Mouse (Mus musculus): Measurements from ENCODE around the gene Ehd1. TPM values are rescaled to one million over a fixed set of nuclear protein-coding genes. Genes with fewer than 3 reads are reported as not detected.

Ehd1 gene
- total RNA-seq, 2 experiments from 2014 or later, result 104 to 106 TPM

Small RNA genes within 50 kb of the gene (microRNA-seq; reads per million reads assigned to microRNA genes)
- gene Mir192 (209 reads per million, percentile 54 among the genes with 10 or more reads in this experiment), gene Mir194-2 (370 reads per million, percentile 62 among the genes with 10 or more reads in this experiment), gene Mir6989 (1.4 reads per million)

Other genes starting within 250 kb of the Ehd1 start
- 10 to 100 TPM; 40.5 to 43.7 TPM for gene Syvn1, start 230.1 kb upstream of the Ehd1 start, total RNA-seq (2021)
- gene Mrpl49, start 218.9 kb upstream of the Ehd1 start, total RNA-seq (2021), result 10 to 100 TPM; 58.2 to 59.4 TPM
- 1,000 to 10,000 TPM; 1,154 to 1,182 TPM for gene Fau, start 218.9 kb upstream of the Ehd1 start, total RNA-seq (2021)
- 10 to 100 TPM; 21.6 to 26.1 TPM for gene Znhit2, start 215.5 kb upstream of the Ehd1 start, total RNA-seq (2021)
- 10 to 100 TPM; 14.3 to 15.9 TPM for gene Tm7sf2, start 208.4 kb upstream of the Ehd1 start, total RNA-seq (2021)
- gene Vps51, start 199.5 kb upstream of the Ehd1 start, total RNA-seq (2021), result 10 to 100 TPM; 45.1 to 61.3 TPM
- gene Tmem262, start 196.7 kb upstream of the Ehd1 start, total RNA-seq (2021), result not detected
- not detected for gene Gm28374, start 194.5 kb upstream of the Ehd1 start, total RNA-seq (2021)
- gene Zfpl1, start 191.8 kb upstream of the Ehd1 start, total RNA-seq (2021), result 10 to 100 TPM; 33.5 to 33.6 TPM
- gene Cdca5, start 191.7 kb upstream of the Ehd1 start, total RNA-seq (2021), result 1 to 10 TPM; 7.0 to 7.1 TPM
- gene AC131692.1, start 182.3 kb upstream of the Ehd1 start, total RNA-seq (2021), result under 1 TPM in 1 of 2 experiments, not detected in 1; 0.82 TPM
- gene Naaladl1, start 170.9 kb upstream of the Ehd1 start, total RNA-seq (2021), result under 1 TPM; 0.24 to 0.30 TPM
- gene Sac3d1, start 158.1 kb upstream of the Ehd1 start, total RNA-seq (2021), result 10 to 100 TPM; 15.9 to 17.2 TPM
- gene Snx15, start 148.4 kb upstream of the Ehd1 start, total RNA-seq (2021), result 10 to 100 TPM; 19.6 to 21.8 TPM
- gene Batf2, start 135.7 kb upstream of the Ehd1 start, total RNA-seq (2021), result 1 to 10 TPM in 1 of 2 experiments, under 1 TPM in 1; 0.57 to 1.6 TPM
- gene Arl2, start 135.2 kb upstream of the Ehd1 start, total RNA-seq (2021), result 10 to 100 TPM; 63.1 to 63.7 TPM
- gene Majin, start 92.3 kb upstream of the Ehd1 start, total RNA-seq (2021), result under 1 TPM; 0.72 to 0.79 TPM
- gene Gpha2, start 50.3 kb upstream of the Ehd1 start, total RNA-seq (2021), result 10 to 100 TPM; 16.9 to 18.2 TPM
- 10 to 100 TPM; 52.9 to 56.9 TPM for gene Ppp2r5b, start 40.9 kb upstream of the Ehd1 start, total RNA-seq (2021)
- gene Atg2a, start 35.1 kb upstream of the Ehd1 start, total RNA-seq (2021), result 10 to 100 TPM; 25.0 to 30.2 TPM
- gene Cdc42bpg, start 29.7 kb downstream of the Ehd1 start, total RNA-seq (2021), result 10 to 100 TPM; 10.3 to 11.6 TPM
- gene Men1, start 58.3 kb downstream of the Ehd1 start, total RNA-seq (2021), result 10 to 100 TPM; 37.1 to 38.7 TPM
- 10 to 100 TPM; 35.9 to 54.6 TPM for gene Map4k2, start 64.4 kb downstream of the Ehd1 start, total RNA-seq (2021)
- 100 to 1,000 TPM; 166 to 186 TPM for gene Sf1, start 87.0 kb downstream of the Ehd1 start, total RNA-seq (2021)
- 100 to 1,000 TPM in 1 of 2 experiments, 10 to 100 TPM in 1; 92.0 to 223 TPM for gene Pygm, start 107.7 kb downstream of the Ehd1 start, total RNA-seq (2021)
- gene Rasgrp2, start 122.6 kb downstream of the Ehd1 start, total RNA-seq (2021), result 10 to 100 TPM; 53.2 to 54.9 TPM
- 10 to 100 TPM in 1 of 2 experiments, 1 to 10 TPM in 1; 7.5 to 14.5 TPM for gene Nrxn2, start 142.0 kb downstream of the Ehd1 start, total RNA-seq (2021)